Mouse (Mus musculus): ENCODE measurements at regions not wholly inside any gene's neighbourhood (a gene's known extent, or its start where the extent isn't known, plus 50 kb on each side); places are given as distances from the start of the nearest gene placed in this dataset.

- ATAC-seq, result no peak
Observed at GRCm38 (mm10) chr2:54283876-54284275, 152.2 kb upstream of the Galnt13 start.

GRCm38 (mm10) chr2:54305473-54305872 is 130.6 kb upstream of the Galnt13 start:
- ATAC-seq, result peak; percentile 87
- no peak overlapping the region for H3K4me3 ChIP-seq (ENCODE audit: low read depth, low read length)
- no peak overlapping the region for H3K9ac ChIP-seq (ENCODE audit: low read depth, low read length)
- H3K4me1 ChIP-seq (replicated peaks; ENCODE audit: control insufficient read depth, insufficient read depth, low read length), result no peaks in the 10 kb centered on the region
- 36% methylated on average over 4 of the region's 4 CpGs for WGBS
- no peak overlapping the region for H3K27ac ChIP-seq (ENCODE audit: low read depth, low read length)
- H3K4me2 ChIP-seq (replicated peaks; ENCODE audit: low read depth), result no peak overlapping the region
- no peak for TF ChIP-seq CTCF (IDR thresholded peaks at IDR 0.05; ENCODE audit: low read depth)
- H3K9me3 ChIP-seq (ENCODE audit: control insufficient read depth), result no peaks in the 10 kb centered on the region
- H3K36me3 ChIP-seq (ENCODE audit: control insufficient read depth, insufficient read depth), result no peaks in the 10 kb centered on the region
- no peaks in the 10 kb centered on the region for H3K27me3 ChIP-seq (replicated peaks; ENCODE audit: control insufficient read depth, insufficient read depth, low read length)

More at GRCm38 (mm10) chr2:54283876-54284275, 152.2 kb upstream of the Galnt13 start:
- H3K4me3 ChIP-seq (ENCODE audit: low read depth, low read length), result no peak overlapping the region
- no peak overlapping the region for H3K9ac ChIP-seq (ENCODE audit: low read depth, low read length)
- no peaks in the 10 kb centered on the region for H3K36me3 ChIP-seq (ENCODE audit: control insufficient read depth, insufficient read depth)
- H3K4me2 ChIP-seq (replicated peaks; ENCODE audit: low read depth), result no peak overlapping the region
- WGBS, result 87% methylated on average over 2 of the region's 2 CpGs
- H3K9me3 ChIP-seq (ENCODE audit: control insufficient read depth), result no peaks in the 10 kb centered on the region
- H3K27ac ChIP-seq (ENCODE audit: low read depth, low read length), result no peak overlapping the region
- no peaks in the 10 kb centered on the region for H3K4me1 ChIP-seq (replicated peaks; ENCODE audit: control insufficient read depth, insufficient read depth, low read length)
- no peaks in the 10 kb centered on the region for H3K27me3 ChIP-seq (replicated peaks; ENCODE audit: control insufficient read depth, insufficient read depth, low read length)
- no peak for TF ChIP-seq CTCF (IDR thresholded peaks at IDR 0.05; ENCODE audit: low read depth)

GRCm38 (mm10) chr2:54318559-54318958 is 117.6 kb upstream of the Galnt13 start:
- Histone ChIP-seq H3K4me3 (ENCODE audit: low read depth, low read length) (no peak overlapping the region), H3K27ac (ENCODE audit: low read depth, low read length) (no peak overlapping the region), H3K36me3 (ENCODE audit: control insufficient read depth, insufficient read depth) (no peaks in the 10 kb centered on the region), H3K27me3 (replicated peaks; ENCODE audit: control insufficient read depth, insufficient read depth, low read length) (no peaks in the 10 kb centered on the region), H3K4me1 (replicated peaks; ENCODE audit: control insufficient read depth, insufficient read depth, low read length) (no peaks in the 10 kb centered on the region), H3K4me2 (replicated peaks; ENCODE audit: low read depth) (no peak overlapping the region), H3K9me3 (ENCODE audit: control insufficient read depth) (no peaks in the 10 kb centered on the region), H3K9ac (ENCODE audit: low read depth, low read length) (no peak overlapping the region)
- TF ChIP-seq CTCF (IDR thresholded peaks at IDR 0.05; ENCODE audit: low read depth), result no peak
- no peak for ATAC-seq
- 59% methylated on average over 3 of the region's 3 CpGs for WGBS

- ATAC-seq, result no peak
- no peak overlapping the region for H3K9ac ChIP-seq (ENCODE audit: low read depth, low read length)
- no peak overlapping the region for H3K4me3 ChIP-seq (ENCODE audit: low read depth, low read length)
- no peak overlapping the region for H3K4me2 ChIP-seq (replicated peaks; ENCODE audit: low read depth)
- no peaks in the 10 kb centered on the region for H3K36me3 ChIP-seq (ENCODE audit: control insufficient read depth, insufficient read depth)
- no peaks in the 10 kb centered on the region for H3K4me1 ChIP-seq (replicated peaks; ENCODE audit: control insufficient read depth, insufficient read depth, low read length)
- 60% methylated on average over 3 of the region's 3 CpGs for WGBS
- H3K27ac ChIP-seq (ENCODE audit: low read depth, low read length), result no peak overlapping the region
- H3K9me3 ChIP-seq (ENCODE audit: control insufficient read depth), result no peaks in the 10 kb centered on the region
- TF ChIP-seq CTCF (IDR thresholded peaks at IDR 0.05; ENCODE audit: low read depth), result no peak
- H3K27me3 ChIP-seq (replicated peaks; ENCODE audit: control insufficient read depth, insufficient read depth, low read length), result no peaks in the 10 kb centered on the region
Observed at GRCm38 (mm10) chr2:54366963-54367362, 69.2 kb upstream of the Galnt13 start.

GRCm38 (mm10) chr2:54379279-54379678 is 56.8 kb upstream of the Galnt13 start:
- Histone ChIP-seq H3K4me1 (replicated peaks; ENCODE audit: control insufficient read depth, insufficient read depth, low read length) (no peaks in the 10 kb centered on the region), H3K9ac (ENCODE audit: low read depth, low read length) (no peak overlapping the region), H3K4me2 (replicated peaks; ENCODE audit: low read depth) (no peak overlapping the region), H3K27ac (ENCODE audit: low read depth, low read length) (no peak overlapping the region), H3K36me3 (ENCODE audit: control insufficient read depth, insufficient read depth) (no peaks in the 10 kb centered on the region), H3K27me3 (replicated peaks; ENCODE audit: control insufficient read depth, insufficient read depth, low read length) (no peaks in the 10 kb centered on the region), H3K4me3 (ENCODE audit: low read depth, low read length) (no peak overlapping the region), H3K9me3 (ENCODE audit: control insufficient read depth) (no peaks in the 10 kb centered on the region)
- no peak for ATAC-seq
- no peak for TF ChIP-seq CTCF (IDR thresholded peaks at IDR 0.05; ENCODE audit: low read depth)
- 93% methylated on average over 2 of the region's 2 CpGs for WGBS
